Mouse (Mus musculus) limb, embryonic 14.5 days (tissue): ENCODE data around the gene Abhd16b. TPM values are rescaled to one million over a fixed set of nuclear protein-coding genes. Genes with fewer than 3 reads are reported as not detected.

Experiments
- ATAC-seq: fragments of 200-750 bp; cut with Nextera tagmentation; 2 replicates; pipeline ENCODE4 v1.8.0; 2017; ENCODE audit warnings: low read depth, moderate number of reproducible peaks, moderate TSS enrichment; ENCODE audit not compliant: low FRiP score
- DNase-seq: peaks from one replicate; pipeline ENCODE4 v3.0.0-alpha.2; 2015; ENCODE audit warnings: low spot score
- H3K27ac ChIP-seq: fragments of 300-500 bp; sonication (generic); replicated peaks from 2 replicates; pipeline ENCODE4 v1.5.1; 2014; ENCODE audit warnings: low read depth, mild to moderate bottlenecking, low read length, moderate library complexity, mixed read lengths
- H3K27me3 ChIP-seq: fragments of 300-500 bp; sonication (generic); 2 replicates; pipeline ENCODE4 v1.6.1; 2014; ENCODE audit warnings: low read length, mixed read lengths; ENCODE audit not compliant: control insufficient read depth, insufficient read depth
- H3K36me3 ChIP-seq: fragments of 300-500 bp; sonication (generic); 2 replicates; pipeline ENCODE4 v1.6.1; 2014; ENCODE audit warnings: mild to moderate bottlenecking, low read length, moderate library complexity, mixed read lengths; ENCODE audit not compliant: control insufficient read depth, insufficient read depth
- H3K4me1 ChIP-seq: fragments of 300-500 bp; sonication (generic); 2 replicates; pipeline ENCODE4 v1.6.1; 2014; ENCODE audit warnings: antibody characterized with exemption, low read length, mixed read lengths; ENCODE audit not compliant: control insufficient read depth, insufficient read depth
- H3K4me2 ChIP-seq: fragments of 300-500 bp; sonication (generic); replicated peaks from 2 replicates; pipeline ENCODE4 v1.6.1; 2014; ENCODE audit warnings: low read depth, mild to moderate bottlenecking, low read length, moderate library complexity; ENCODE audit not compliant: severe bottlenecking
- H3K4me3 ChIP-seq: fragments of 300-500 bp; sonication (generic); replicated peaks from 2 replicates; pipeline ENCODE4 v1.5.1; 2014; ENCODE audit warnings: low read length
- H3K9ac ChIP-seq: fragments of 300-500 bp; sonication (generic); 2 replicates; pipeline ENCODE4 v1.6.1; 2014; ENCODE audit warnings: mild to moderate bottlenecking, low read depth, low read length, moderate library complexity; ENCODE audit not compliant: severe bottlenecking
- H3K9me3 ChIP-seq: fragments of 300-500 bp; sonication (generic); 2 replicates; pipeline ENCODE4 v1.6.1; 2016; ENCODE audit warnings: low read length; ENCODE audit not compliant: control insufficient read depth
- POLR2A ChIP-seq: fragments of 200-500 bp; IDR thresholded peaks from 2 replicates; pipeline ENCODE4 v1.8.0; 2012; ENCODE audit warnings: inconsistent platforms, mild to moderate bottlenecking, moderate library complexity, borderline replicate concordance; ENCODE audit not compliant: insufficient read depth, insufficient read length; ENCODE audit errors: extremely low read depth
- WGBS: fragments of 180-500 bp; shearing (Covaris S2); extraction: QIAGEN DNeasy Blood & Tissue Kit; methylation state at CpG from one replicate; pipeline ENCODE4 v1.1.7; 2014; 5-methylcytosine and 5-hydroxymethylcytosine counted together
- polyA plus RNA-seq, 2 experiments: library from polyadenylated mRNA; depleted of rRNA in 1 of 2; stranded (reverse) in 1 of 2; unstranded in 1 of 2; fragments of >200 nt; fragmentation: Nextera tagmentation in 1 of 2; extraction: Ambion mirVana in 1 of 2; gene quantifications; 2 replicates each; pipeline versions ENCODE4 v1.2.1 to v1.2.3; 2012 to 2014

Gene Abhd16b
- polyA plus RNA-seq, 2 experiments, result not detected

DNA sequence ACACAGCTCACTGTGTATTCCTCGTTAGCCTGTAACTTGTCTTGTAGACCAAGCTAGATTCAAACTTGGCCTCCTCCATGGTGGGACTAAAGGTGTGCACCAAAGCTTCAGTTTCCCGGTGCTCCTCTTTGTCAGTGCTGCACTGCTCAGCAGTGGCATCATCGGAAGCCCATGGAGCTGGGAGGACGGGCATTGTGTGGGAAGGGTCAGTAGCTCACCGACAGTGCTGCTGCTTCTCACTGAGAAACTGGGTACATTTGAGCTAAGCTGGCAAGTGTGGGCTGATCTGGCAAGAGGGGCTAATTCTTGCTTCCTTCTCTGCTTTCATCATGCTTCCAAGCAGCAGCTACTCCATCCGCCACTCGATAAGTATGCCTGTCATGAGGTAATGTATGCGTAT lies 18.2 kb downstream of the Abhd16b start:
- H3K27ac ChIP-seq, result no peak overlapping the region
- no peak for TF ChIP-seq POLR2A
- no peak overlapping the region for H3K9ac ChIP-seq
- no peak for DNase-seq
- no peaks in the 10 kb centered on the region for H3K27me3 ChIP-seq
- ATAC-seq, result no peak
- peaks cover 88% of the 10 kb centered on the region for H3K36me3 ChIP-seq
- H3K4me1 ChIP-seq, result no peaks in the 10 kb centered on the region
- no peak overlapping the region for H3K4me3 ChIP-seq
- WGBS, result 93% methylated on average over 8 of the region's 8 CpGs
- H3K9me3 ChIP-seq, result no peaks in the 10 kb centered on the region
- H3K4me2 ChIP-seq, result no peak overlapping the region

DNA sequence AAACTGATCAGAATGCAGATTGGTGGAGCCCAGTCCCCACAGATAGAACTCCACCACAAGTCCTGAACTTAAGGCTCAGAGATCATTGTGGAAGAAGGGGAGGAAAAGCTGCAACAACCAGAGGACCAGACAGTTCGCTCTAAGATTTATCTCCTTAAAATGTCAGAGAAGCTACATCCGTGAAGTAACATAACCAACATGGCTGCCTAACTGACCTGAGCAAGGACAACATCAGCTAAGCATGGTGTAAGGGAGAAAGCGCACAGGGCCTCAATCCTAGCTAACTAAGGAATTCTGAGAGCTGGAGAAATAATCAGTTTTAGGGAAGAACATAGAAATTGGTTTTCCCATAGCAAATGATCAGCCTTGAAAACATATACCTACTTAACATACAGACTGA lies 26.2 kb downstream of the Abhd16b start:
- H3K4me3 ChIP-seq, result peak overlapping the region; percentile 94
- ATAC-seq, result no peak
- H3K9ac ChIP-seq, result peak overlapping the region; percentile 94
- TF ChIP-seq POLR2A, result no peak
- peaks cover 14% of the 10 kb centered on the region for H3K4me1 ChIP-seq
- no peak for DNase-seq
- H3K4me2 ChIP-seq, result peak overlapping the region; percentile 56
- no peaks in the 10 kb centered on the region for H3K27me3 ChIP-seq
- H3K27ac ChIP-seq, result peak overlapping the region; percentile 95
- peaks cover 36% of the 10 kb centered on the region for H3K36me3 ChIP-seq
- WGBS, result 68% methylated on average over 3 of the region's 3 CpGs
- H3K9me3 ChIP-seq, result no peaks in the 10 kb centered on the region

DNA sequence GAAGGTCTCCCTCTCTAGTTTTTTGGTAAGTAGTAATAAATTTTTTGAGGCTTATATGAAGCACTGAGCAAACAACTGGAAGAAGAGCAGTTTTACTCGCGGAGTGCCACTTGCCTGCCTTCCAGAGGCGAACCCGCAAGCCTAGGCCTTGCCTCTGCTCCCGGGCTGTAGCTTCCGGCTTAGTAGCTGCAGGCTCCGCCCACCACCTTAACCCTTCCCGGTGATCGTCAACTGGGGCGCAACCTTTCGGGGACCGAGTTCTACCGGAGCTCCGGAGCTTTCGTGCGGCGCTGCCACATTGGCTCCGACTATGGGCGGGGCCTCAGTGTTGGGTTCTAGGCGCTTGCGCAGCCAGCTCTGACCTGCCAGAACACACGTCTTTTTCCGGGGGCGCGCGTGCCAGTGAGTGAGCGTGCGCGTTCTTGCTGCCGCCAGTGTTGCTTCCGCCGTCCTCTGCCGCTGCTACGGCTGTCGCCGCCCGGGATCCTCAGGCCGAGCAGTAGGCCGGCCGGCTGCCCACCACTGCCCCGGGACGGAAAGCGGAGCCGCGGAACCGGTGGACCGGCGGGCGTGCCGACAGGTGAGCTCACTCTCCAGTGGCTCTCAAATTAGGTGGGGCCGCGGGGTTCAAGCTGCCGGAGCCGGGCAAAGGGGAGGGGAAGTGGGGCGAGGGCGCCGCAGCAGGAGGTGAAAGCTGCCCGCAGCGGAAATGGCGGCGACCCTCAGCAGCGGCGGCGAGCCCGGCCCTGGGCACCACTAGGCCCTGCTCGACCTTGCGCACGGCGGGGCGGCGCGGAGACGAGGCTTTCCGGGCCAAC lies 27.3 kb downstream of the Abhd16b start, which contains the start of gene Dnajc5:
Dnajc5 (plus strand) TSS at position 368 of the 818 bp plus-strand sequence.
- peak within 1 kb of the TSS; percentile 94 for H3K4me3 ChIP-seq
- peaks cover 14% of the 10 kb centered on the region for H3K4me1 ChIP-seq
- WGBS, result under 1% methylated on average over 67 of the region's 74 CpGs
- H3K9me3 ChIP-seq, result no peaks in the 10 kb centered on the region
- peak within 1 kb of the TSS; percentile 95 for H3K27ac ChIP-seq
- peak; percentile 95 for ATAC-seq
- peak within 1 kb of the TSS; percentile 56 for H3K4me2 ChIP-seq
- TF ChIP-seq POLR2A, result peak; percentile 71; the same call in 1 of the 2 replicates
- H3K9ac ChIP-seq, result peak within 1 kb of the TSS; percentile 94
- DNase-seq, result peak; percentile 99
- H3K27me3 ChIP-seq, result no peaks in the 10 kb centered on the region
- peaks cover 25% of the 10 kb centered on the region for H3K36me3 ChIP-seq

DNA sequence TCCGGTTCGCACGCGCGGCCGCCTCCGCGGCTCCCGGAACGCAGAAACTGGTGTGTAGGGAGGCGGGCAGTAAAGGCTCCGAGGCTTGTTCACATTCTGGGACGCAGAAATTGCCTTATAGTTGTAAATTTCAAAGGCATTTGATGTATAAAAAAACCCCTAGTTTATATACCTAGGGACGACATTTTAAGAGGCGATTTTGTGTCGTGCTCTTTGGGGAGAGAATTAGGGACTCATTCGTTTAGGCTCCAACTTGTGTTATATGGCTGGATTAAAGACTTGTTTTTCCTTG lies 27.9 kb downstream of the Abhd16b start:
- Histone ChIP-seq H3K4me2 (peak overlapping the region; percentile 56), H3K27me3 (no peaks in the 10 kb centered on the region), H3K27ac (peak overlapping the region; percentile 95), H3K9me3 (no peaks in the 10 kb centered on the region), H3K9ac (peak overlapping the region; percentile 94), H3K36me3 (peaks cover 20% of the 10 kb centered on the region), H3K4me3 (peak overlapping the region; percentile 94), H3K4me1 (peaks cover 14% of the 10 kb centered on the region)
- 1% methylated on average over 17 of the region's 17 CpGs for WGBS
- ATAC-seq (no peak), DNase-seq (no peak)
- no peak for TF ChIP-seq POLR2A

DNA sequence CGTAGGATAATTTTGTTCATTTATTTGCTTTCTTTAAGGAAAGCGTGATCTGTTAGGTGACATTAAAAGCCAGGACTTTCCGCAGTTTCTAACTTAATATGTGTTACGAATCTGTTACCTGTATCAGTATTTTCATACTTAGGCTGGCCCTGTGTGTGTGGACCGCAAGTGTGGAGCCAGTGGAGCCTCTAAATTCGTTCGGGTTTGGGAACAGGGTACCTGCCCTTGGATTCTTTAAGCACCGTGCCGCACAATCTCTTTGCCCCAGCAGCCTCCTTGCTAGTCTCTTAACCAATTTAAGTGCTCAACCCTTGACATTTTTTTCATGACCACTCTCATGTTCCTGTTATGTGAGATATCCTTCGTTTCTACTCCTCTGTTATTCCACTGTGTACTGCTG lies 28.5 kb downstream of the Abhd16b start:
- no peak overlapping the region for H3K27ac ChIP-seq
- no peaks in the 10 kb centered on the region for H3K27me3 ChIP-seq
- no peaks in the 10 kb centered on the region for H3K9me3 ChIP-seq
- WGBS, result 44% methylated on average over 10 of the region's 10 CpGs
- peaks cover 14% of the 10 kb centered on the region for H3K4me1 ChIP-seq
- H3K4me2 ChIP-seq, result peak overlapping the region; percentile 56
- ATAC-seq (no peak), DNase-seq (no peak)
- H3K4me3 ChIP-seq, result peak overlapping the region; percentile 94
- no peak for TF ChIP-seq POLR2A
- peak overlapping the region; percentile 94 for H3K9ac ChIP-seq
- peaks cover 14% of the 10 kb centered on the region for H3K36me3 ChIP-seq

DNA sequence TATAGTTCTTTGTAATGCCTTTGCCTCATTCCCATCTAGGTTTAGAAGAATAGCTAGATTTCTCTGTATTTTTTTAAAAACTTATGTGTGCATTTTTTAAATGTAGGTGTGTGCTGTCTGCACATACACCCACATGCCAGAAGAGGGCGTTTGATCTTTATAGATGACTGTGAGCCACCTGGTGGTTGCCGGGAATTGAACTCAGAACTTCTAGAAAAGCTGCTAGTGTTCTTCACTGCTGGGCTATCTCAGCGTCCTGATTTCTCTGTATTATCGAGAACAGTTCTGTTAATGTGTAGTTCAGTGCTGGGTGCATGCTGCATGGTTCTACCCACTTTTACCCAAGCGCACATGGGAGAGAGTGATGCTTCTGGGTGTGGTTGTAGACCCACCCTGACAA lies 29.8 kb downstream of the Abhd16b start:
- no peak for DNase-seq
- no peak for TF ChIP-seq POLR2A
- WGBS, result 74% methylated on average over 5 of the region's 5 CpGs
- no peaks in the 10 kb centered on the region for H3K9me3 ChIP-seq
- H3K36me3 ChIP-seq, result peaks cover 5% of the 10 kb centered on the region
- H3K4me1 ChIP-seq, result peaks cover 14% of the 10 kb centered on the region
- no peak for ATAC-seq
- H3K27ac ChIP-seq, result no peak overlapping the region
- no peaks in the 10 kb centered on the region for H3K27me3 ChIP-seq
- no peak overlapping the region for H3K4me3 ChIP-seq
- H3K4me2 ChIP-seq, result no peak overlapping the region
- H3K9ac ChIP-seq, result no peak overlapping the region
